Mouse (Mus musculus) C2C12 (cell line): ENCODE data around the gene Gm10491. TPM values are rescaled to one million over a fixed set of nuclear protein-coding genes. Genes with fewer than 3 reads are reported as not detected.

ENCODE experiments used
- H3K27me3 ChIP-seq: one replicate; pipeline ENCODE4 v1.6.1; 2011; ENCODE audit not compliant: control insufficient read depth, insufficient read depth, insufficient read length
- H3K36me3 ChIP-seq: one replicate; pipeline ENCODE4 v1.6.1; 2011; ENCODE audit not compliant: control insufficient read depth, insufficient read depth
- H3K4me3 ChIP-seq: one replicate; pipeline ENCODE4 v1.5.1; 2011; ENCODE audit warnings: mild to moderate bottlenecking, control low read depth; ENCODE audit not compliant: poor library complexity, insufficient read depth, severe bottlenecking
- H3K79me2 ChIP-seq: one replicate; pipeline ENCODE4 v1.6.1; 2011; ENCODE audit not compliant: control insufficient read depth, insufficient read depth
- H3K79me3 ChIP-seq: one replicate; pipeline ENCODE4 v1.6.1; 2011; ENCODE audit warnings: low read depth, control low read depth
- H3ac ChIP-seq: one replicate; pipeline ENCODE3; 2011; ENCODE audit warnings: low read depth; ENCODE audit not compliant: control insufficient read depth, insufficient read length
- CEBPB ChIP-seq: IDR thresholded peaks from one replicate; pipeline ENCODE4 v1.6.1; 2011; ENCODE audit warnings: low read depth, mild to moderate bottlenecking, control low read depth, moderate library complexity
- CTCF ChIP-seq: IDR thresholded peaks from one replicate; pipeline ENCODE4 v1.5.1; 2011; ENCODE audit not compliant: control insufficient read depth, insufficient read depth, insufficient read length
- FOSL1 ChIP-seq: IDR thresholded peaks from one replicate; pipeline ENCODE4 v1.8.0; 2011; ENCODE audit warnings: mild to moderate bottlenecking, low read length; ENCODE audit not compliant: poor library complexity, insufficient read depth, severe bottlenecking
- MAX ChIP-seq: IDR thresholded peaks from one replicate; pipeline ENCODE4 v1.6.1; 2011; ENCODE audit warnings: mild to moderate bottlenecking, control low read depth
- MYOD1 ChIP-seq: IDR thresholded peaks from one replicate; pipeline ENCODE4 v1.6.1; 2011; ENCODE audit warnings: low read depth; ENCODE audit not compliant: control insufficient read depth, insufficient read length
- MYOG ChIP-seq: IDR thresholded peaks from one replicate; pipeline ENCODE4 v1.6.1; 2011; ENCODE audit not compliant: control insufficient read depth, insufficient read length; ENCODE audit errors: extremely low read depth
- USF1 ChIP-seq: IDR thresholded peaks from one replicate; pipeline ENCODE4 v1.6.1; 2011; ENCODE audit warnings: low read depth, mild to moderate bottlenecking, control low read depth, moderate library complexity
- polyA plus RNA-seq: library from polyadenylated mRNA; unstranded; fragments of >200 nt; fragmentation: generic; extraction: Trizol; gene quantifications from one replicate; pipeline ENCODE4 v1.2.1, GENCODE M21; 2012; ENCODE audit warnings: missing spikeins

Gene Gm10491
- polyA plus RNA-seq, 1 experiment = not detected

GRCm38 (mm10) chrX:7869826-7870225, 37.8 kb downstream of the Gm10491 start:
- no peaks in the 10 kb centered on the region for H3K79me3 ChIP-seq
- peaks cover 8% of the 10 kb centered on the region for H3K79me2 ChIP-seq
- no peak overlapping the region for H3ac ChIP-seq
- peaks cover 3% of the 10 kb centered on the region for H3K36me3 ChIP-seq
- TF ChIP-seq MAX (no peak), CEBPB (no peak), FOSL1 (no peak), CTCF (no peak), MYOG (no peak), MYOD1 (no peak), USF1 (no peak)
- no peak overlapping the region for H3K4me3 ChIP-seq
- H3K27me3 ChIP-seq = no peaks in the 10 kb centered on the region

- H3K36me3 ChIP-seq = peaks cover 3% of the 10 kb centered on the region
- no peak overlapping the region for H3ac ChIP-seq
- H3K79me2 ChIP-seq = peaks cover 8% of the 10 kb centered on the region
- peaks cover 4% of the 10 kb centered on the region for H3K79me3 ChIP-seq
- H3K4me3 ChIP-seq = no peak overlapping the region
- no peaks in the 10 kb centered on the region for H3K27me3 ChIP-seq
- TF ChIP-seq MYOG (no peak), CEBPB (no peak), USF1 (no peak), FOSL1 (no peak), MAX (no peak), CTCF (no peak), MYOD1 (no peak)
These were observed 39.1 kb downstream of the Gm10491 start for GRCm38 (mm10) chrX:7868506-7868905.

GRCm38 (mm10) chrX:7867141-7867540, 40.5 kb downstream of the Gm10491 start:
- no peak overlapping the region for H3ac ChIP-seq
- no peak overlapping the region for H3K4me3 ChIP-seq
- H3K27me3 ChIP-seq = no peaks in the 10 kb centered on the region
- H3K36me3 ChIP-seq = no peaks in the 10 kb centered on the region
- peaks cover 4% of the 10 kb centered on the region for H3K79me3 ChIP-seq
- no peak for TF ChIP-seq MAX
- TF ChIP-seq USF1 = no peak
- TF ChIP-seq MYOG = no peak
- no peak for TF ChIP-seq MYOD1
- TF ChIP-seq CTCF = no peak
- no peak for TF ChIP-seq CEBPB
- no peak for TF ChIP-seq FOSL1
- H3K79me2 ChIP-seq = peaks cover 8% of the 10 kb centered on the region

- H3K79me3 ChIP-seq = peaks cover 4% of the 10 kb centered on the region
- H3K36me3 ChIP-seq = no peaks in the 10 kb centered on the region
- no peak overlapping the region for H3K4me3 ChIP-seq
- TF ChIP-seq USF1 = no peak
- TF ChIP-seq MYOD1 = no peak
- TF ChIP-seq CEBPB = no peak
- no peak for TF ChIP-seq MAX
- no peak for TF ChIP-seq FOSL1
- no peak for TF ChIP-seq CTCF
- no peak for TF ChIP-seq MYOG
- H3K79me2 ChIP-seq = peaks cover 15% of the 10 kb centered on the region
- no peak overlapping the region for H3ac ChIP-seq
- no peaks in the 10 kb centered on the region for H3K27me3 ChIP-seq
These were observed 41.8 kb downstream of the Gm10491 start for GRCm38 (mm10) chrX:7865786-7866185.

- Histone ChIP-seq H3K4me3 (no peak overlapping the region), H3K27me3 (no peaks in the 10 kb centered on the region), H3K79me2 (peaks cover 19% of the 10 kb centered on the region), H3ac (no peak overlapping the region), H3K79me3 (peaks cover 4% of the 10 kb centered on the region), H3K36me3 (no peaks in the 10 kb centered on the region)
- no peak for TF ChIP-seq MYOD1
- no peak for TF ChIP-seq FOSL1
- no peak for TF ChIP-seq CEBPB
- TF ChIP-seq MYOG = no peak
- no peak for TF ChIP-seq MAX
- TF ChIP-seq CTCF = no peak
- TF ChIP-seq USF1 = no peak
These were observed 42.3 kb downstream of the Gm10491 start for GRCm38 (mm10) chrX:7865343-7865742.

GRCm38 (mm10) chrX:7864551-7864950, 43.1 kb downstream of the Gm10491 start:
- no peaks in the 10 kb centered on the region for H3K27me3 ChIP-seq
- no peak overlapping the region for H3K4me3 ChIP-seq
- no peak for TF ChIP-seq USF1
- TF ChIP-seq CEBPB = no peak
- no peak for TF ChIP-seq MAX
- no peak for TF ChIP-seq MYOD1
- TF ChIP-seq CTCF = no peak
- TF ChIP-seq FOSL1 = no peak
- TF ChIP-seq MYOG = no peak
- H3ac ChIP-seq = no peak overlapping the region
- H3K79me2 ChIP-seq = peaks cover 22% of the 10 kb centered on the region
- H3K79me3 ChIP-seq = peaks cover 4% of the 10 kb centered on the region
- H3K36me3 ChIP-seq = no peaks in the 10 kb centered on the region
